Mouse (Mus musculus) C2C12 (cell line): Measurements from ENCODE around the gene Olfr123.

Source experiments
- CTCF ChIP-seq: IDR thresholded peaks from one replicate; pipeline ENCODE4 v1.5.1; 2011; ENCODE audit not compliant: control insufficient read depth, insufficient read depth, insufficient read length
- MAX ChIP-seq: IDR thresholded peaks from one replicate; pipeline ENCODE4 v1.6.1; 2011; ENCODE audit warnings: mild to moderate bottlenecking, control low read depth
- MYOD1 ChIP-seq: IDR thresholded peaks from one replicate; pipeline ENCODE4 v1.6.1; 2011; ENCODE audit warnings: low read depth; ENCODE audit not compliant: control insufficient read depth, insufficient read length
- MYOG ChIP-seq: IDR thresholded peaks from one replicate; pipeline ENCODE4 v1.6.1; 2011; ENCODE audit not compliant: control insufficient read depth, insufficient read length; ENCODE audit errors: extremely low read depth
- USF1 ChIP-seq: IDR thresholded peaks from one replicate; pipeline ENCODE4 v1.6.1; 2011; ENCODE audit warnings: low read depth, mild to moderate bottlenecking, control low read depth, moderate library complexity

GRCm38 (mm10) chr17:37832649-37833048 is 39.3 kb downstream of the Olfr123 start, which contains the start of gene Olfr125:
- TF ChIP-seq MAX (no peak), USF1 (no peak), CTCF (no peak), MYOG (no peak), MYOD1 (no peak)
